Mouse (Mus musculus): ENCODE measurements around the gene Svopl. TPM values are rescaled to one million over a fixed set of nuclear protein-coding genes. Genes with fewer than 3 reads are reported as not detected.

Gene Svopl
- polyA plus RNA-seq, 1 experiment from 2014 or later = 0.16 TPM

GRCm38 (mm10) chr6:38058805-38059204 is 12.0 kb upstream of the Svopl start:
- H3K9ac ChIP-seq (ENCODE audit: low read length) = no peak overlapping the region
- H3K36me3 ChIP-seq (ENCODE audit: control insufficient read depth, insufficient read depth, low read length) = no peaks in the 10 kb centered on the region
- no peak overlapping the region for H3K4me3 ChIP-seq (ENCODE audit: control insufficient read depth in 1 of 2, insufficient read depth in 1 of 2, low read depth in 1 of 2, low read length in 2 of 2)
- no peak overlapping the region for H3K4me2 ChIP-seq (ENCODE audit: low read length)
- no peak for ATAC-seq (ENCODE audit: insufficient number of reproducible peaks, insufficient read depth, low FRiP score, low read depth)
- no peaks in the 10 kb centered on the region for H3K27me3 ChIP-seq (ENCODE audit: control insufficient read depth, insufficient read depth, low read length)
- WGBS = 59% methylated on average over 5 of the region's 5 CpGs
- peaks cover 4% of the 10 kb centered on the region for H3K9me3 ChIP-seq (ENCODE audit: control insufficient read depth, low read length)
- no peaks in the 10 kb centered on the region for H3K4me1 ChIP-seq (ENCODE audit: control insufficient read depth in 2 of 2, insufficient read depth in 2 of 2, low read length in 2 of 2)
- no peak overlapping the region for H3K27ac ChIP-seq (replicated peaks in 1 of 2; ENCODE audit: control insufficient read depth in 1 of 2, insufficient read depth in 1 of 2, low read depth in 2 of 2, low read length in 2 of 2)

DNA sequence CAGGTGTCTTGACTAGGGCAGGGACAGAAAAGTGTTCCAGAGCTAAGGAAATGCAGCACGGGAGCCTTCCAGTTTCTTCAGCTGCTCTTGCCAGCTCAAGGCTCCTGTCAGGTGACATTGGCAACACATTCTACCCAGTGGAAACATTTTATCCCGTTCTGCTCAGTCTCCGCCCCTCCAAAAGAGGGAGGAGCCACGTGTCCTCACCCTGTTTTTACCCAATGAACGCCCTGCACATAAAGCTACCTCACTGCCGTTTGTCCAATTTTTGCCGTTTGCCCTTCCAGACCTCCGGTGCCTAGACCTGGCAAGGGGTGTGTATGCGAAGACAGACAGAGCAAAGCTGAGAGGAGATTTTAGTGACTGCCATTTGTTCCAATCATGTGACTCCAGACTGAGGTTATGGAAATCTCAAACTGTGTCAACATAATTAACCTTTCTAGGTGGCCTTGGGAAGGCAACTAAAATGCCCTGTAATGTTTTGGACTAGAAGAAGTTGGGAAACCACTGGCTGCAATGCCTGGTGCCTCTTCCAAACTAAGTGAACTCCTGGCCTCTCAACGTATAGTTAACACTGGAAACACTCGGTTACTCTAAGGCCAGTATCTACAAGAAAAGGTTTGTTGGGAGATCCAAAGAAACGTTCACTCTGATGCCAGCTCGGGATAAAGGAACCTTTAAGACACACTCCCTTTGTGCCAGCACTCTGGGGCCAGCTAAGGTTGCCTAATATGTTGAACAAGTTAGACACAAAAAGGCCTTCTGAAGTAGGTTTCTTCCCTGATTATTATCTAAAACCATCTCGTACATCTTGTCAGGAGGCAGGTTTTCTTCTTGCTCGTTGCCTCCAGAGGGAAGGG is 8.9 kb upstream of the Svopl start:
- Histone ChIP-seq H3K27ac (replicated peaks in 1 of 2; ENCODE audit: control insufficient read depth in 1 of 2, insufficient read depth in 1 of 2, low read depth in 2 of 2, low read length in 2 of 2) (no peak overlapping the region), H3K4me1 (ENCODE audit: control insufficient read depth in 2 of 2, insufficient read depth in 2 of 2, low read length in 2 of 2) (no peaks in the 10 kb centered on the region), H3K9me3 (ENCODE audit: control insufficient read depth, low read length) (no peaks in the 10 kb centered on the region), H3K27me3 (ENCODE audit: control insufficient read depth, insufficient read depth, low read length) (no peaks in the 10 kb centered on the region), H3K4me3 (ENCODE audit: control insufficient read depth in 1 of 2, insufficient read depth in 1 of 2, low read depth in 1 of 2, low read length in 2 of 2) (no peak overlapping the region), H3K36me3 (ENCODE audit: control insufficient read depth, insufficient read depth, low read length) (no peaks in the 10 kb centered on the region), H3K4me2 (ENCODE audit: low read length) (no peak overlapping the region), H3K9ac (ENCODE audit: low read length) (no peak overlapping the region)
- WGBS = 71% methylated on average over 15 of the region's 15 CpGs
- no peak for ATAC-seq (ENCODE audit: insufficient number of reproducible peaks, insufficient read depth, low FRiP score, low read depth)

DNA sequence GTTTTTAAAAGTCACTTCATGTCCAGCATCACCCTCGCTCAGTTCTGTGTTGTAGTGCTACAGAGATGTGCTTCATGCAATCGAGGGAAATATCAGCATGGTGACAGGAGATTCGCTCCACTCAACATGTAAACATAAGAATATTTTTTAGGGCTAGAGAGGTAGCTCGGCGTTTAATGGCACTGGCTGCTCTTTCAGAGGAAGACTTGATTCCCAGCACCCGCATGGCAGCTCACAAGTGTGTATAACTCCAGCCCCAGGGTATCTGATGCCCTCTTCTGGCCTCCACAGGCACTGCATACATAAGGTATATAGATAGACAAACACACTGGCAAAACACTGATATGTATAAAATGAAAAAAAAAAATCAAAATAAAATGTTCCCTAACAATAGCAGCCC is 2.8 kb upstream of the Svopl start:
- no peak overlapping the region for H3K27ac ChIP-seq (replicated peaks in 1 of 2; ENCODE audit: control insufficient read depth in 1 of 2, insufficient read depth in 1 of 2, low read depth in 2 of 2, low read length in 2 of 2)
- H3K9me3 ChIP-seq (ENCODE audit: control insufficient read depth, low read length) = 0 out of 2 replicates have a peak, but pooled peaks cover under 1% of the 10 kb centered on the region
- no peaks in the 10 kb centered on the region for H3K27me3 ChIP-seq (ENCODE audit: control insufficient read depth, insufficient read depth, low read length)
- ATAC-seq (ENCODE audit: insufficient number of reproducible peaks, insufficient read depth, low FRiP score, low read depth) = no peak
- H3K4me2 ChIP-seq (ENCODE audit: low read length) = no peak overlapping the region
- no peaks in the 10 kb centered on the region for H3K36me3 ChIP-seq (ENCODE audit: control insufficient read depth, insufficient read depth, low read length)
- no peak overlapping the region for H3K4me3 ChIP-seq (ENCODE audit: control insufficient read depth in 1 of 2, insufficient read depth in 1 of 2, low read depth in 1 of 2, low read length in 2 of 2)
- 90% methylated on average over 6 of the region's 6 CpGs for WGBS
- no peak overlapping the region for H3K9ac ChIP-seq (ENCODE audit: low read length)
- H3K4me1 ChIP-seq (ENCODE audit: control insufficient read depth in 2 of 2, insufficient read depth in 2 of 2, low read length in 2 of 2) = peaks cover 9% of the 10 kb centered on the region in 2 experiments; a peak in 2 of 4 replicates

DNA sequence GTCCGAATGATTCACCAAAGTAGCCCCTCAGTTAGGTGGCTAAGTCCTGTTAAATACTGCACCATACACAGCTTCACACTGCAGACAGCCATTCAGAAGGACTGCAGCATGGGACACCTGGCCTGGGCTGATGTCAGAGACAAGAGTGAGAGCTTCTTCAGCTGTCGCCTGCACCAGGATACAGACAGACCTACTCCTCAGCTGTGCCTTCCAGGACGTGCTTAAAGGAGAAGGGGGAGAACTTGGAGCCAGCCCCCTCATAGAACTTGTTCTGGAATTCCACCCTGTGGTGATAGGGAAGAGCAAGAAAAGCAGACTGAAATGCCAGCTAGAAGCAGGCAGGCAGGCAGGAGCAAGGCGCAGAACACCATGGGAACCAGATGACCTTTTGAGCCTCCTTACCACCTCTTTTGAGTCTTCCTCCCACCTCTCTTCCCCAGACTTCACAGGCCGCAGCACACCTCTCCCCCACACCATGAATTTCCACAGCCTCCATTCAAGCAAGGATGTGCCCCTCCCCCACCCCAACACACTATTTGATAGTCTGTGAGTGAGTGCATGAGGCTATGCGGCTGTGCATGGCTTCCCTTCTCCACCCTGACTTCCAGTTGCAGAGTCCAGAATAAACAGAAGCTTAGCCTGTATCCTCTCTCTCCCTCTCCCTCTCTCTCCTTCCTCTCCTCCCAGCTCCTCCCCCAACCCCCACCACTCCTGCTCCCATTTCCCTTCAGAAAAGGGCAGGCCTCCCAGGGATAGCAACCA is 2.2 kb upstream of the Svopl start:
- H3K4me1 ChIP-seq (ENCODE audit: control insufficient read depth in 2 of 2, insufficient read depth in 2 of 2, low read length in 2 of 2) = peaks cover 9% of the 10 kb centered on the region in 2 experiments; a peak in 2 of 4 replicates
- no peaks in the 10 kb centered on the region for H3K27me3 ChIP-seq (ENCODE audit: control insufficient read depth, insufficient read depth, low read length)
- no peak overlapping the region for H3K4me2 ChIP-seq (ENCODE audit: low read length)
- H3K4me3 ChIP-seq (ENCODE audit: control insufficient read depth in 1 of 2, insufficient read depth in 1 of 2, low read depth in 1 of 2, low read length in 2 of 2) = no peak overlapping the region
- peak; percentile 70 for ATAC-seq (ENCODE audit: insufficient number of reproducible peaks, insufficient read depth, low FRiP score, low read depth)
- no peaks in the 10 kb centered on the region for H3K36me3 ChIP-seq (ENCODE audit: control insufficient read depth, insufficient read depth, low read length)
- WGBS = 43% methylated on average over 6 of the region's 6 CpGs
- no peak overlapping the region for H3K9ac ChIP-seq (ENCODE audit: low read length)
- peaks cover 4% of the 10 kb centered on the region; the same call in 1 of the 2 replicates for H3K9me3 ChIP-seq (ENCODE audit: control insufficient read depth, low read length)
- H3K27ac ChIP-seq (replicated peaks in 1 of 2; ENCODE audit: control insufficient read depth in 1 of 2, insufficient read depth in 1 of 2, low read depth in 2 of 2, low read length in 2 of 2) = peak overlapping the region; percentile 62 to 76

DNA sequence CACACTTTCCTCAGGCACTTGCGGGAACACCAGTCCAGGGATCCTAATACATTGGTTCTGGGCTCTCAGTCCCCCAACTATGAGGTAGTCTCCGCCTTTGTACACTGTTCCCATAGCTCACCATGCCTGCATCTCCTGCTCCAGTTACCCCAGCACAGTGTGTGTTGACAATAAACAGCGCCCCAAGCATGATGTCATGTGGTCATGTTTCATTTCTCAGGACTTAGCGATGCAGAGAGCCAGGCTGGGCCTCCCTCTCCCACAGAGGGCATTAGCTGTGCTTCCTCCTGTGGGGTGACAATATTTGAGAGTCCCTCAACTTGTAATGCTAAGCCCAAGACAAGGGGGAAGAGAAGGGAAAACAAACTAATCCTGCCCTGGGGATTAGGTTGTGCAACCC is 1.2 kb upstream of the Svopl start:
- Histone ChIP-seq H3K27me3 (ENCODE audit: control insufficient read depth, insufficient read depth, low read length) (no peaks in the 10 kb centered on the region), H3K36me3 (ENCODE audit: control insufficient read depth, insufficient read depth, low read length) (no peaks in the 10 kb centered on the region), H3K4me3 (ENCODE audit: control insufficient read depth in 1 of 2, insufficient read depth in 1 of 2, low read depth in 1 of 2, low read length in 2 of 2) (no peak overlapping the region), H3K4me2 (ENCODE audit: low read length) (no peak overlapping the region), H3K9ac (ENCODE audit: low read length) (no peak overlapping the region), H3K4me1 (ENCODE audit: control insufficient read depth in 2 of 2, insufficient read depth in 2 of 2, low read length in 2 of 2) (peaks cover 9% of the 10 kb centered on the region in 2 experiments; a peak in 2 of 4 replicates), H3K9me3 (ENCODE audit: control insufficient read depth, low read length) (peaks cover 4% of the 10 kb centered on the region; the same call in 1 of the 2 replicates), H3K27ac (replicated peaks in 1 of 2; ENCODE audit: control insufficient read depth in 1 of 2, insufficient read depth in 1 of 2, low read depth in 2 of 2, low read length in 2 of 2) (peak overlapping the region; percentile 28 to 37; a peak in 1 of 4 replicates)
- WGBS = 78% methylated on average over 4 of the region's 4 CpGs
- no peak for ATAC-seq (ENCODE audit: insufficient number of reproducible peaks, insufficient read depth, low FRiP score, low read depth)

GRCm38 (mm10) chr6:38032801-38033566 is 13.8 kb downstream of the Svopl start:
- Histone ChIP-seq H3K4me1 (ENCODE audit: control insufficient read depth in 2 of 2, insufficient read depth in 2 of 2, low read length in 2 of 2) (peaks cover 3 to 10% of the 10 kb centered on the region in 2 experiments; a peak in 2 of 4 replicates), H3K4me2 (ENCODE audit: low read length) (no peak overlapping the region), H3K27ac (replicated peaks in 1 of 2; ENCODE audit: control insufficient read depth in 1 of 2, insufficient read depth in 1 of 2, low read depth in 2 of 2, low read length in 2 of 2) (peak overlapping the region; percentile 19 to 24; a peak in 1 of 4 replicates), H3K9ac (ENCODE audit: low read length) (no peak overlapping the region), H3K4me3 (ENCODE audit: control insufficient read depth in 1 of 2, insufficient read depth in 1 of 2, low read depth in 1 of 2, low read length in 2 of 2) (no peak overlapping the region), H3K36me3 (ENCODE audit: control insufficient read depth, insufficient read depth, low read length) (no peaks in the 10 kb centered on the region), H3K27me3 (ENCODE audit: control insufficient read depth, insufficient read depth, low read length) (no peaks in the 10 kb centered on the region), H3K9me3 (ENCODE audit: control insufficient read depth, low read length) (no peaks in the 10 kb centered on the region)
- no peak for ATAC-seq (ENCODE audit: insufficient number of reproducible peaks, insufficient read depth, low FRiP score, low read depth)
- WGBS = 70% methylated on average over 5 of the region's 5 CpGs

DNA sequence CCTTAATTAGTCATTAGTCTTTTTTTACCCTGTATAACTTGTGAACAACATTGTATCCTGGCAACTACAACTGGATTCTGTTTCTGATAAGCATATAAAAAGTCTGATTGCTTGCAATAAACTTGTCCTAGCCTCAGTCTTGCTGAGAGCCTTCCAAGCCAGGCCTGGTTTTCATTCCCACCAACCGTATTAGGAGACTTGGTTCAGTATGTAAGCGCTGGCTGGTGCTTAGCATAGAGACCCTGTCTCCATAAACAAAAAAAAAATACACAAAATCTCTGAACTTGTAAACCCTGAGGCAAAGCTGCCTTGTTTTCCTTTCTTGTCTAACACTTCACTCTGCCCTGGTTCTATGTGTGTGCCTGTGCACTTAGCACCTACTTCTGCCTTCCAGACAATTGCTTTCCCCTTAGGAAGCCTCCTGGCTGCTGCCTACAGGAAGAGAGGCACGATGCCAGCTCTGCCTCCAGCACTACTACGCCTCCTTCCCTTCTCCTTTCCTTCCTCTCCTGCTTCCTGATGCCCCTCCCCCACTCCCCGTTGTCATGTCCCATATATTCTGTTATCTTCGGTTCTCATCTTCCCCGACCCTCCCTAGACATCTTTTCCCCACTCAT is 14.8 kb downstream of the Svopl start:
- Histone ChIP-seq H3K9ac (ENCODE audit: low read length) (no peak overlapping the region), H3K27ac (replicated peaks in 1 of 2; ENCODE audit: control insufficient read depth in 1 of 2, insufficient read depth in 1 of 2, low read depth in 2 of 2, low read length in 2 of 2) (no peak overlapping the region), H3K4me1 (ENCODE audit: control insufficient read depth in 2 of 2, insufficient read depth in 2 of 2, low read length in 2 of 2) (peaks cover 3 to 10% of the 10 kb centered on the region in 2 experiments; a peak in 2 of 4 replicates), H3K27me3 (ENCODE audit: control insufficient read depth, insufficient read depth, low read length) (no peaks in the 10 kb centered on the region), H3K9me3 (ENCODE audit: control insufficient read depth, low read length) (no peaks in the 10 kb centered on the region), H3K36me3 (ENCODE audit: control insufficient read depth, insufficient read depth, low read length) (no peaks in the 10 kb centered on the region), H3K4me3 (ENCODE audit: control insufficient read depth in 1 of 2, insufficient read depth in 1 of 2, low read depth in 1 of 2, low read length in 2 of 2) (no peak overlapping the region), H3K4me2 (ENCODE audit: low read length) (no peak overlapping the region)
- 36% methylated on average over 7 of the region's 7 CpGs for WGBS
- no peak for ATAC-seq (ENCODE audit: insufficient number of reproducible peaks, insufficient read depth, low FRiP score, low read depth)

All from heart, embryonic 14.5 days (tissue).